8 mouse cellular contexts compared by ENCODE assay signal in the genomic region with DNA sequence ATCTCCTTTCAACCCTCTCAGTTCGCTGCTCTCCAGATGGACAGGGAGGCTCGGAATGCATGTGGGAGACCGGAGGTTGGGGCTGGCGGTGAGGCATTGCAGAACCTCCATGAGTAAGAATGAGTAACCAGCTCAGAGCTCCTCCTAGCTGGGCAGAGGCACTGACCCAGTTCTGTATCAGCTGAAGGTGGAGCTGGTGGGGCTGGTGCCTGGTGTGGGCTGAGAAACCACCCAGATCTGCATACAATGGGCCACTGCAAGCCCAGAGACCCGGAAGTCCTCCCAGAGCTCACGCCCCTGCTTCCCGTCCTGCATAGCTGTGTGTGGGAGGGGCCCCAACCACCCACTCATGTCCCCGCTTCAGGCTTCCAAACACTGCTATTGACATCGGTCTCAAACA. TPM values are rescaled to one million over a fixed set of nuclear protein-coding genes. Genes with fewer than 3 reads are reported as not detected.
DNase-seq lines count a peak whose midpoint lies in the region; ATAC-seq lines count a peak whose summit lies in the region.

No protein-coding gene starts in this region.

- no peak overlapping the region for H3K9ac ChIP-seq in hindbrain, embryonic 12.5 days

- WGBS in hindbrain, embryonic 10.5 days = 63% methylated on average over 9 of the region's 9 CpGs
- 69% methylated on average over 9 of the region's 9 CpGs for WGBS in hindbrain, embryonic 12.5 days

- H3K9me3 ChIP-seq in hindbrain, embryonic 10.5 days = no peaks in the 10 kb centered on the region
- H3K9me3 ChIP-seq in hindbrain, embryonic 12.5 days (replicated peaks) = no peaks in the 10 kb centered on the region

- no peak overlapping the region for H3K4me2 ChIP-seq in hindbrain, embryonic 12.5 days (replicated peaks)

- H3K4me1 ChIP-seq in hindbrain, embryonic 10.5 days (replicated peaks) = peaks cover 27% of the 10 kb centered on the region
- H3K4me1 ChIP-seq in hindbrain, embryonic 12.5 days = peaks cover 5% of the 10 kb centered on the region; the same call in 1 of the 2 replicates

- DNase-seq in hindbrain, embryonic 10.5 days (ENCODE audit: low spot score) = peak; percentile 18
- DNase-seq in adipocyte (ENCODE audit: low spot score) = peak; percentile 55
- DNase-seq in heart, adult 8-10 months (ENCODE audit: low spot score) = peak; percentile 86
- DNase-seq in kidney, postnatal 10 days = peak; percentile 79
- DNase-seq in lung, postnatal 25 days (ENCODE audit: low spot score) = peak; percentile 85
- no peak for DNase-seq in layer of hippocampus, adult 9-11 months
- DNase-seq in cerebellum, postnatal 14 days = no peak

- H3K27me3 ChIP-seq in hindbrain, embryonic 10.5 days (ENCODE audit: insufficient read depth, poor library complexity, severe bottlenecking) = 0 out of 2 replicates have a peak, but pooled peaks cover 3% of the 10 kb centered on the region
- no peaks in the 10 kb centered on the region for H3K27me3 ChIP-seq in hindbrain, embryonic 12.5 days

- no peaks in the 10 kb centered on the region for H3K36me3 ChIP-seq in hindbrain, embryonic 10.5 days
- H3K36me3 ChIP-seq in hindbrain, embryonic 12.5 days = no peaks in the 10 kb centered on the region

- H3K27ac ChIP-seq in hindbrain, embryonic 10.5 days = peak overlapping the region; percentile 66
- no peak overlapping the region for H3K27ac ChIP-seq in hindbrain, embryonic 12.5 days

- ATAC-seq in hindbrain, embryonic 12.5 days (ENCODE audit: low FRiP score) = no peak

- no peak overlapping the region for H3K4me3 ChIP-seq in hindbrain, embryonic 10.5 days
- no peak overlapping the region for H3K4me3 ChIP-seq in hindbrain, embryonic 12.5 days

RNA-seq across cellular contexts. Expression of a gene that starts 22.0 kb away (rescaled TPM):
- 3.3 and 4.3 TPM in 2 replicates for polyA plus RNA-seq in hindbrain, embryonic 10.5 days (2016; fragmentation: Nextera tagmentation; extraction: Ambion mirVana)
- 8.8 and 9.6 TPM in 2 replicates for polyA plus RNA-seq in hindbrain, embryonic 12.5 days (2016; fragmentation: Nextera tagmentation; extraction: Ambion mirVana)
- total RNA-seq in heart, adult 8-10 months (2022) = 10 to 100 TPM; 41.8 to 60.9 (median 50.3) TPM

Comparison
In these comparisons a context has a peak if more than half of its experiments do, and no peak if none do; other contexts are left out.
1. DNase-seq: peak in hindbrain, embryonic 10.5 days (single experiment), adipocyte (single experiment), heart, adult 8-10 months (single experiment), kidney, postnatal 10 days (single experiment) and lung, postnatal 25 days (single experiment); none in layer of hippocampus, adult 9-11 months (single experiment) and cerebellum, postnatal 14 days (0 of 2).